Mouse (Mus musculus) G1E-ER4 (cell line): ENCODE measurements around the gene Fam110a. TPM values are rescaled to one million over a fixed set of nuclear protein-coding genes. Genes with fewer than 3 reads are reported as not detected.

ENCODE experiments used
- GATA1 ChIP-seq: IDR thresholded peaks from one replicate; pipeline ENCODE4 v1.8.0; 2012; ENCODE audit warnings: low read length, inconsistent platforms
- polyA plus RNA-seq: library from polyadenylated mRNA; stranded (reverse); fragments of >175 nt; gene quantifications from 2 replicates; pipeline ENCODE4 v1.2.3, GENCODE M21; 2012

Fam110a gene
- 21.4 and 22.6 TPM in 2 replicates for polyA plus RNA-seq

GRCm38 (mm10) chr2:151979470-151980354 lies at the start of gene Fam110a:
Gene Fam110a, minus strand, starts transcription at chr2:151980219.
- no peak for TF ChIP-seq GATA1

DNA sequence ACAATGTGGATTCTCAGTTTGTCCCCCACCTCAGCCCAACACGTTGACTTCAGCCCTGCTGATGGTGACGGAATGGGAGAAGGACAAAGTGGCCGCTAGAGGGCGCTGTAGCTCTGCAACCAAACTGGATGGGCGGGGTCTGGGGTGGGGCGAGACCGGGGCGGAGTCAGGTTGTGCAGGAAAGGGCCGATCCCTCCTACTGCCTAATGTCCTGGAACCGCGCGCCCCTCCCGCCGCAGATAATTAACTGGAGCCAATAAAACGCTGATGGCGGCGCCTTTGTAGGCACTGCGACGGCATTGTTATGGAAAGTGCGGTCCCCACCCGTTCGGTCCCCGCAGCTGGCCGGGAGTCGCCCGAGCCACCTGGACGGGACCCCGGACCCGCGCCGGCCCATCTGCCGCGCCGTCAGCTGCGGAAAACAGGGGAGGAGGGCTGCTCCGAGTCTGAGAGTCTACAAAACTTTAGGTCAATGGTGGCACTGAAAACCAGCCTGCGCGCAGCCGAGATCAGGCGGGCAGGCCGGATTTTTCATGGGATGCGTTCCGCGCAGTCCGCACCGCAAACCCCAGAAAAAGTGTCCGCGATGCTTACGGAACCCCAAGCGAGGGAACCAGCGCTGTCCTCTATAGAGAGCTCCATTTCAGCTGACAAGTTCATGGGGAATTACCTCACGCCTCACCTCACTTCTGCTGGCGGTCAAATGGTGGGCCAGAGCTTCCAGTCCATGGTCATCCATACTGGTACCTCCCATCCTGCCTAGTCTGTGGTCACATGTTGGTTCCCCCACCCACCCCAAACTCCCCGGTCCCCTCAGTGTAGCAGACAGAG lies 49.4 kb upstream of the Fam110a start:
- TF ChIP-seq GATA1: no peak

DNA sequence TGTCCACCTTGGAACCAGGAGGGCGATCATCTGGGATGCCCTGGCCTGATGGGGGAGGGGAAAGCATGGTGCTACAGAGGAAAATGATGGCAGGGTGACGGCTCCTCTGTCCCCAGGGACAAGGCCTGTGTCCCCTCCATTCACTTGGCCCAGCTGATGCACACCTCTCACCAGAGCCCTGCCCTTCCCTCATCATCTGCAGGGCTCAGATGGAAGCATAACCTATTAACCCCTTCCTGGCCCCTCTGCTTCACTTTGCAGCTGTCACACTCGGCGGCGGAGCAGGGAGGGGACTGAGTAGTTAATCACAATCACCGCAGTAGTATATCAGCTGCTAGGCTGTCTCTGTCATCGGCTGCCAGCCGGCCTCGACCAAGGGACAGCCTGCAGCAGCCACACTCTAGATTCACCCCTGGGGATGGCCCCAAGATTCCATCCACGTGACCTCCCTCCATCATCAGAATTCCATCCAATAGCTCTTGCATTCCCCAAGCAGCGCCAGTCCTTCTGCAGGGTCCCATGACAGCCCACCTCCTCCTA lies 44.9 kb upstream of the Fam110a start:
- TF ChIP-seq GATA1: no peak

DNA sequence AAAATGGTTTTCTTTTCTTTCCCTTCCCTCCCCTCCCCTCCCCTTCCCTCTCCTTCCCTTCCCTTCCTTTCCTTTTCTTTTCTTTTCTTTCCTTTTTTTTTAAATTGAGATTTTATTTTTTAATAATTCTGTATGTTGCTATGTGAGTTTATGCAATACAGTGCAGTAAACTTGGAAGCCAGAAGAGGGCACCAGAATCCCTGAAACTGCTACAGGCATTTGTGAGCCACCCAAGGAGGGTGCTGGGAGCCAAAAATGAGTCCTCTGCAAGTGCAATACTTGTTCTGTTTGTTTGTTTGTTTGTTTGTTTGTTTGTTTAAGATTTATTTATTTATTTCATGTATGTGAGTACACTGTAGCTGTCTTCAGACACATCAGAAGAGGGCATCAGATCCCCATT lies 42.0 kb upstream of the Fam110a start:
- TF ChIP-seq GATA1: no peak

GRCm38 (mm10) chr2:152020255-152020654 lies 40.2 kb upstream of the Fam110a start:
- no peak for TF ChIP-seq GATA1

GRCm38 (mm10) chr2:152016666-152017065 lies 36.6 kb upstream of the Fam110a start:
- no peak for TF ChIP-seq GATA1

DNA sequence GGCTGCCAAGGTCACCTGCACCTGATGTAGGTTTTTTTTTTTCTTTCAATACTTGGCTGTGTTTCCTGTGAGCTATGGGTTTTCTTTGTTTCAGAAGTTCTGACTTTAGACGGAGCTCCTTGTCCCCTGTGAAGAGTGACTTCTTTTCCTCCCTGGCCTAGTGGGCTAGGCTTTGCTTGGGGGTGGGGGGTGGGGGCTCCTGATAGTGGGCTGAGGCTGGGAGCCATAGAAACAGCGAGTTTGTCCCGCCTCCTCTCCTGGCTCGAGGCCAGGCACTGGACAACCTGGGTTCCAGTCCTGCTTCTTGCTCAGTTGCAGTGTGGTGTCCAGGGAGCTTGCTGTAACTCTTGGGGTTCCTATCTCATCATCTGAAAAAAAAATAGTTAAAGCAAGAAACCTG lies 36.0 kb upstream of the Fam110a start:
- no peak for TF ChIP-seq GATA1

DNA sequence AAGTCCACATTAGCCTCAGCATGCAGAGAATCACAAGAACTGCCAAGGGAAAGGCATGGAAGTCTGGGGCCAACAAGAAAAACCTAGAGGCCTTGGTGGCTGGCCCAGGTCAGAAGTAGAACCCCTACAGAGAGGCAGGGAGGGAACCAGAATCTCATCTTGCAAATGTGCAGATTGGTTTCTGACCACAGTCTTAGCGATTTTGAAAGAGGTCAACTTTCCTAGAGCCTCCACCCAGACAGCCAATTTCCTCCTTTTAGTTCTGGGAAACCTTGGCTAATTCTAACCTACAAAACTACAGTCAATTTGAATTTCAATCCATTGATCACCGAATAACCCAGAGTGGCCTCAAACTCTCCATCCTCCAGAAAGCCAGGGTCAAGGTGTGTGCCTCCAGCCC lies 32.7 kb upstream of the Fam110a start:
- no peak for TF ChIP-seq GATA1

- TF ChIP-seq GATA1: no peak
Observed at GRCm38 (mm10) chr2:152012222-152012621, 32.2 kb upstream of the Fam110a start.

DNA sequence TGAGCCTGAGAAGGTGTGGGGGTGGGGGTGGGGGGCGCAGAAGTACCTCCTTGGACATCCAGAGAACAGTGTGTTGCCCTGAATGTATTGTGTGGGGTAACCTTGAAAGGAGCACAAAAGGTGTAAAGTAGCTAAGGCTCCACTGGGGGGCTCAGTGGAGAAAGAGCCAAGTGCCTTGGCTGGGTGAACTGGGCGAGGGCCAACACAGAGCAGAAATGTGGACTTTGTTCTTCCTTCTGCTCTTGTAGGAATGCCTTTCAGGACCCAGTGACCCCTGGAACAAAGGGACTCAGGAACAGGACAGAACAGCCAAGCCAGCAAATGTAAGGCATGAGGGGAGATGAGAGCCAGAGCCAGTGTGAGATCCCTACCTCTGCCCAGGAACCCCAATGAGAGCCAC lies 31.7 kb upstream of the Fam110a start:
- TF ChIP-seq GATA1: no peak

- no peak for TF ChIP-seq GATA1
Observed at GRCm38 (mm10) chr2:152010661-152011060, 30.6 kb upstream of the Fam110a start.

DNA sequence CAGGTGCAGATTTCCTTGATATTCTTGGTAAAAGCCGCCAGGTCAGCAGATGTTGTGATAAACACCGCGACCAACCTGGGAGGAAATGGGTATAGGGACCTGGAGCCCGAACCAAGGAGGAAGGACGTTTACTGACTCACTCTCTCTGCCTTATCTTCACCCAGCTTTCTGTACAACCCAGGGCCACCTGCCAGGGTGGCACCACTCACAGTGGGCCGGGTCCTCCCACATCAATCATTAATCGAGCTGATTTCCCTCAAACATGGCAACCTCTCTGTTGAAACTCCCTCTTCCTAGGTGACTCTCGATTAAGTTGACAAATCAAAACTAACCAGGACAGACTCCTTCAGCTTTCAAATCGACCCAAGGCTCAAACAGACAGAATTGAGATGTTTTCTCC lies 30.2 kb upstream of the Fam110a start:
- no peak for TF ChIP-seq GATA1

DNA sequence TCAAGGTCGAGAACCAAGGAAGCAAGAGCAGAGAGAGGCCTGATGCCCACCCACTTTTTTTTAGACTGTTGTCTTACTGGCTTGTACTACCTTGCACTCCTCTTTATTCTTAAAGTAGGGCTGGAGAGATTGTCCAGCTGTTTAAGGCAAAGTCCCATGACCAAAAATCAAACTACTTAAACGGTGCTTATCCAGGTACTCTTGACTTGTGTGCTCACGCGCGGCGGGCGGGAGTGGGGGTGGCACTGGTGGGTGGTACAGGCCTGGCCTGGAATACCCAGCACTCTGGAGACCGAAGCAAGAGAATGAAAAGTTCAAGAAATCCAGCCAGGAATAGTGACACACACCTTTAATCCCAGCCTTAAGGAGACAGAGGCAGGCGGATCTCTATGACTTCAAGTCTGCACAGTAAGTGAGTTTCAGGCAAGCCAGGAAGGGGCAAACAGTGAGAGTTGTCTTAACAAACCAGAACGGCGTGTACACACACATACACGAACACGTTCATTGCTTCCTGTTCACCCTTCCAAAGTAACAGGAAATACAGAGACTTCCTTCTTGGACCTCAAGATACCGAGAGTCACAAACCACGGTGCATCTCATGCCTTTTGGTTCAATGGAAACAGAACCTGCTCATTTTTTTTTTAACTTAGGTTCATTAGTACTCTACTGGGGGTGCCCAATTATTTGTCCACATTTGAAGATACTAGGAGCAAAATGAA lies 29.2 kb upstream of the Fam110a start:
- TF ChIP-seq GATA1: no peak

DNA sequence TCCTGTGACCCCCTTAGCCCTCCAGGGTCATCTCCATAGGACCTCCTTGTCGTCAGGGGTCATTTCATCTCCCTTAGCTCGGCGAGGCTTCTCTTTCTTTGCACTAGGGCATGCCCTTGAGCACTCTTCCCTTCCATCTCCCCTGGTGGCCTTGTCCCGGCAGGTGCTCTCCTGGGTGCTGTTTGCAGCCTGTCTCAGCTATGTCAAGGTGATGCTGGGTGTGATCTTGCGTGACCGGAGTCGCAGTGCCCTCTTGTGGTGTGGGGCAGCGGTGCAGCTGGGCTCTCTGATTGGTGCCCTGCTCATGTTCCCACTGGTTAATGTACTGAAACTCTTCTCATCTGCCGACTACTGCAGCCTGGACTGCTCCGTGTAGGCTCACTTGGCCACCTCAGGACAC lies 27.8 kb upstream of the Fam110a start:
- no peak for TF ChIP-seq GATA1

- no peak for TF ChIP-seq GATA1
Observed at GRCm38 (mm10) chr2:152002529-152002928, 22.5 kb upstream of the Fam110a start.

DNA sequence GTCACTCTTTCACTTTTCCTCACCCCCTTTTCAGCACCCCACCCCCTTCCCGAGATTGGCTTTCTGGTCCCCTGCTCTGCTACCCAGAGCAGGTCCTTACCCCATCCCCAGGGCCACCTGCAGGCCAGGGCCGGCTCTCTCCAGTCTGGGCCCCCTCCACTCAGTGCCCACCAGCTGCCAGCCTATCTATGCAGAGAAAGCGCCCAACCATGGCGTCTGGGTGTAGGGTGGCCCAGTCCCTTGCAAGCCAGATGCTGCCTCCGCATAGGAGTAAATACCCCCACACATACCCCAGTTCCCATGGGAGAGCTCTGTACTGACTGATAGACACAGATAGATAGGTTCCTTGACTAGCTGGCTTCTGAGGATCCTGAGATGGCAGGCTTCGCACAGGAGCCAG lies 20.7 kb upstream of the Fam110a start:
- no peak for TF ChIP-seq GATA1
